Mouse (Mus musculus) gastrocnemius, postnatal 25 days (tissue): ENCODE data around the gene Gm9803. TPM values are rescaled to one million over a fixed set of nuclear protein-coding genes. Genes with fewer than 3 reads are reported as not detected.

Source experiments
- total RNA-seq, 2 experiments: library from RNA; stranded (reverse); gene quantifications; 1 replicate in 1 of 2; 2 replicates in 1 of 2; pipeline ENCODE4 v1.2.3; 2021

Gene Gm9803
- total RNA-seq, 2 experiments from 2014 or later, result 6.6 to 16.7 TPM

Other genes starting within 250 kb of the Gm9803 start
- gene Bend3, start 45.3 kb upstream of the Gm9803 start, total RNA-seq, result 1 to 10 TPM; 2.9 to 3.6 TPM
- gene 1700021F05Rik, start 16.9 kb downstream of the Gm9803 start, total RNA-seq, result 100 to 1,000 TPM; 101 to 117 TPM
- gene Cd24a, start 54.2 kb downstream of the Gm9803 start, total RNA-seq, result 10 to 100 TPM; 39.5 to 77.7 TPM